Mouse (Mus musculus): Measurements from ENCODE around the gene Aldh3a1.

The Aldh3a1 gene

DNA sequence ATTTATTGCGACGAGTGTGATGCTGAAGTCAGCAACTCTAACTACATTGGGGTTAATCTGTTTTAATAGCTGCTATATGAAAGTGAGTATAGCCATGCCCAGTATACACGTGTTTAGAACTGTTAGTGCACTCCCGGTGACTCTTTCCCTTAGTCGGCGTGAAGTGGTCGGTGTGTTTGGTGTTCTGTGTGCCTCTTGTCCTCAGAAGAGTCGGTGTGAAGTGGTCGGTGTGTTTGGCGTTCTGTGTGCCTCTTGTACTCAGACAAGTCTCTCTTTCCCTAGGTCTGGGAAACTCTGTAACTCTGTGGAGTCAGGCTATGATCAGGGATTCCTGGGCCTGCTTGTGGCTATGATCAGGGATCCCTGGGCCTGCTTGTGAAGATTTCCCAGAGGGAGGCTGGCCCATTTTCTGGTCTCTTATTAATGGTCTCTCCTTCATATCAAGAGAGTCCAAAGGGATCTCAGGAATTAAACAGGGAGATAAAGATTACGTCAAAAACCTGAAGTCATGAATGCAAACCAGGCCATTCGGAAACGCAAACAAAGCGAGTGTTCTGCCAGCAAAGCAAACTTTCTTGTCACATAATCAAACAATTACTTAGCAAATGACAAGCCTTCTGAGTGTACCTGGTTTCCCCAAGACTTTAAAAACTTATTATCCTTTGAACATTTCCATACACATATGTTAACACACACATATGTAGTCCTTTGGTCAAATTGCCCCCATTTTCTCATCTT is 10.6 kb upstream of the Aldh3a1 start:
- DNase-seq (ENCODE audit: low spot score in 2 of 2), result no peak

DNA sequence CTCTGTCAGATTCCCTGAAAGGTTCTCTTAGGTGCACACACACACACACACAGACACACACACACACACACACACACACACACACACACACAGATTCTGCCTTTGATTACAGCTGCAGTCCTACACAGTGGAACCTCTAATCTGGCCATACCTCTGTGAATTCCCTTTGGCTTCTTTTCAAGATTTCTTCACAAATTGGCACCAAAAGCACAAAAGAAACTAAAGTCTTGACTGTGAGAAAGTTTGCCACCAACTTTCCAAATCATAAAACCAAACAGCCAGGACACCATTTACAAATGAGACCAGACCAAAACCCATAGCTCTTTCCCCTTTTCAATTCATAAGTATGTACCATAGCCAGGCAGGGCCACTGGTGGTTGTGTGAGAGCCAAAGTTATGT is 9.4 kb upstream of the Aldh3a1 start:
- no peak for DNase-seq (ENCODE audit: low spot score in 2 of 2)

DNA sequence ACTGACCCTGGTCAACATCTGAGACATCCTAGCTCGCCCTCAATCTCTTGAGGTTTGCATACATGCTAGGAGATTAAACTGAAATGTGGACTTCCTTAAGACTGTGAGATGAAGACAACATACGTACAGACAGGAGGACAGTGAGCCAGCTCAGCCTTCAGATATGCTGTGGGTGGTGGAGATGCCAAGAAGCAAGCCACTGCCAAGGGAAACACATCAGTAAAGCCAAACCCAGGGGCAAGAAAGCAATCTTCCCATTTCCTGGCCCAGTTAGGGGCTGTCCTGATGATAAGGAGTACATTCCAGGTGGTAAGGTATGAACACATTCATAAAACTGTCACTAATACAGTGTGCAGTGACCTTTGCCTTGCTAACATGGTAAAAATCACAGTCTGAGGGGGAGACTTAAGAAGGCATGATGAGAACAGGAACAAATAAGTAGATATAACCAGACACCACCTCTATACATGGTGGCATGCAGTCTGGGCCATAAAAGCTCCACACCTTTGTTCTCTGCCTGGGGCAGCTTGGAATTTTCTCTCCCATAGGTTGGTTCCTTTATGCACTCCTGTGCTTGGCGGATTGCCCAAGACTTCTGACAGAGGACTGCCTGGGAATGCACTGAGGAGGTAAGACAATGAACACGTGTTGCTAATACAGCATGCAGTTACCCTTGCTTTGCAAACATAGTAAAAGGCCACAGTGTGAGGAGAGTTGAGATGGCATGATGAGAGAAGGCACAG is 7.5 kb upstream of the Aldh3a1 start:
- DNase-seq (ENCODE audit: low spot score in 2 of 2), result no peak

DNA sequence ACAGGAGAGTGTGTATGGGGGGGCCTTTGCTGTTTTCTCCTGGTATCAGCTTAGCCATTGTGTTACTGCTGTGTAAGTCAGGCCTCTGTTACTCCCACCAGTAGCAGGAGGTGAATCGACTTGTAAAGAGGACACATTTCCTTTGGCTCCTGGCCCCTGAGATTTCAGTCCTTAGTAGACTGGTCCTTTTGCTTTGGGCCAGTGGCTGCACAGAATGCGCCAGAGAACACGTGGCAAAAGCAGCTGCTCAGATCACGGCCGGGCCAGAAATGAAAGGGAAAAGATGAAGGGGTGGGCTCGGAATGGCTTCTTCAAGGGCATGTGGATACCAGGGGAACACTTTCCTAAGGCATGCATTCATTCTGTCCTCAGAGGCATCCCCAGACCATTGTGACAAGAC is 5.2 kb upstream of the Aldh3a1 start:
- DNase-seq (ENCODE audit: low spot score in 2 of 2), result no peak

DNA sequence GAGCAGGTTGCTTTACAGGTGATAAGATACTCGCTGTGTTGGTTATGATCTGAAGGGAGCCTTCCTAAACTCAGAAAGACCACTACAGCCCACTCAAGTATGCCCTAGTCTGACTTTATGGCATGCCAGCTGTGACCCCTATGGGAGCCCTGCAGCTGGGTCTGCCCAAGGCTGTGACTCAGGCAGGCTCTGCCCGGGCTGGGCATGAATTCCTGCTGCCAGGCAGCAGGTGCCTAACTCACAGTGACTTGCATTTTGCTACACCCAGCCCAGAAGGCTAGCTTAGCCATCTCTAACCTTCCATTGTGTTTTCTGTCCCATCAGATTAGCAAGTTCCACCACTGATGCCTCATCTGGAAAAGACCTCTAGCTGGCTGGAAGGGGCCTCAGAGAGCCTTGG is 4.5 kb upstream of the Aldh3a1 start:
- no peak for DNase-seq (ENCODE audit: low spot score in 2 of 2)

DNA sequence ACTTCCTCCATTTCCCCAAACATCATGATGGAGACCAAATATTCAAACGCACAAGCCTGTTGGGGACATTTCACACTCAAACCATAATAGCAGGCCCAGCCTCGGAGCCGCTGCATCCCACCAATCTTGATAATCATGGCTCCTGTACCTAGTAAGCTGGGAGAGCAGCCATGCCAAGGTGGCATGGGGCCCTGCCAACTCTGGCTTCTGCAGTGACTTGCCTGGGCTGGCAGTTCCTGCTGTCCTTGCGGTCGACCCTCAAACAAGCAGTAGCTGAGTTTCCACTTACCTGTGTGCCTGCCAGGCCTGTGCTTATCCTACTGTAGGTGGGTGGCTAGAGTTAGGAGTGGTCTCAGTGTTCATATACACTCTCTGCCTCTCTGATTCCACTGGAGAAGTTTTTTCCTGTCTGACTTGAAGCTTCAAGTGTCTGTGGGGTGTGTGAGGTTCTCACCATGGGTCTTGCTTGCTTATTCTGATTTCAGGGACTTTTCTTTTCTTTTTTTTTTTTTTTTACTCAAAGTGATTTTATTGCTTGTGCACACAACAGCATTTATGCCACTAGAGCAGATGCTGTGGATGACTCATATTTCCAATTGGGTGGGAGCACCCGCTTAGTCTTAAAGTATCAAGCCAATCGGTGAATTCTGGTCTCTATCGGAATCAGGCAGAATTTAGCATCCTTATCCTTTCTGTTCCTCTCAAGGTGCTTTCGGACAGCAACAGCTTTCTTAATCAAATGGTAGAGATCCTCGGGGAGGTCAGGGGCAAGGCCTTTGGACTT is 2.0 kb upstream of the Aldh3a1 start:
- DNase-seq (ENCODE audit: low spot score in 2 of 2), result no peak

DNA sequence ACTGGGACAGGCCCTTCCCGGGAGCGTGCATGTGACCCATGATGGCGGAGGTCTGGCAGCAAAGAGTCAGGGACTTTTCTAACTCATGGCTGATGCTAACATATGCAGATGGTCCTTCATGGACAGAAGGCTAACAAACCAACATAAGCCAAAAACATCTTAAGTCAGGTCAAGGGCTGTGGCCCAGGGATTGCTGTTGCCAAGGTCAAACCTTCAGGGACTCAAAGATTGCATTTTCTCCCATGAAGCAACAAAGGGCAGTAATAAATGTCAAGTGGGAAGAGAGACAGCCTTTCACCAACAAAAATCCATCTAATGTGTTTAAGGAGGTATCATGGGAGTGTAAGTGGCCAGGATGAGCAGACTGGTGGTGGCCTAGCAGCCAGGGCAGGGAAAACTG is 1.2 kb upstream of the Aldh3a1 start:
- DNase-seq (ENCODE audit: low spot score in 2 of 2), result no peak

DNA sequence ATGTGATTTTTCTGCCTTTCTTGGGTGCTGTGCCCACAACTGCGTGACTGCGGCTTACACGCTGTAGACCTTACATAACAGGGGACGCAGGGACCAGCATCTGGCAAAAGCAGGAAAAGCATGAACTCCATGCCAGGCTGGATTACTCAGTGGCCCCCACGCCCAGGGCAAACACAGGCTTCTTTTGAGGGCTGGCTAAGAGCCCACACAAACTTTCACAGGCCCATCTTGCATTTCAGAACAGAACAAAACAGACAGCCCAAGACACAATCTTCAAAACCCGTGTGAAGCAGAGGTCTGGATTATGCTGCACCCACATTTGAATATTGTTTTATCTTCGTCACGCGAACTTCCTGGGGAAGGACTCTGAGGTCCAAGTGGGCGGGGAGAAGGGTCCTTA is 979 bp downstream of the Aldh3a1 start:
- peak in 1 of 2 experiments; percentile 58 for DNase-seq (ENCODE audit: low spot score in 2 of 2)

DNA sequence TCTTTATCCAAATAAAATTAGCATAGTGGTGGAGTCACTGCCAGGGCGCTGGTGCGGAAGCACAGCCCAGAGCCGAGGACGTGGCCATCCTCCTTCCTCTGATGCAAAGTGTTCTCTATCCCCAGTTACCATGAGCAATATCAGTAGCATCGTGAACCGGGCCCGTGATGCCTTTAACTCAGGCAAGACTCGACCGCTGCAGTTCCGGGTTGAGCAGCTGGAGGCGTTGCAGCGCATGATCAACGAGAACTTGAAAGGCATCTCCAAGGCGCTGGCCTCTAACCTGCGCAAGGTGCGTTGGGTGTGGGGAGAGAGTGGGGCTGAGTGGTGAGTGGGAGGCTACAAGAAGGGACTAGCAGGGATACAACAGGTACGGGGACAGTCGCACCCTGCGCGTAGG is 4.8 kb downstream of the Aldh3a1 start:
- no peak for DNase-seq (ENCODE audit: low spot score in 2 of 2)

DNA sequence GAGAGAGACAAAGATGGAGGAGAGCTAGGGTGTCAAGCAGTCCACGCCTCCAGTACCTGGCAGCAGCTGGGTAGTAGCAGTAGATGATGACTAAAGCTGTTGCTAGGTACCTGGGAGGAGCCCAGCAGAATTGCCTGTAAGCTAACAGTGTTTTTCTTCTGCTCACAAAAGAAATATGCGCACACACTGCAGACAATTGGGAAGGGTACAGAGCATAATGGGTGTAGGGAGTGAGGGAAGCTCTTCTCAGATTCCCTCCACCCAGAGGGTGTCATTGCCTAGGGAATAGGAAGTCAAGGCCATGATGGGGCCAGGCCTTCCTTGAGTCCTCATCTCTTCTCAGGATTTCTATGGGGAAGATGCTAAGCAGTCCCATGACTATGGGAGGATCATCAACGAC is 8.6 kb downstream of the Aldh3a1 start:
- DNase-seq (ENCODE audit: low spot score in 2 of 2), result no peak

DNA sequence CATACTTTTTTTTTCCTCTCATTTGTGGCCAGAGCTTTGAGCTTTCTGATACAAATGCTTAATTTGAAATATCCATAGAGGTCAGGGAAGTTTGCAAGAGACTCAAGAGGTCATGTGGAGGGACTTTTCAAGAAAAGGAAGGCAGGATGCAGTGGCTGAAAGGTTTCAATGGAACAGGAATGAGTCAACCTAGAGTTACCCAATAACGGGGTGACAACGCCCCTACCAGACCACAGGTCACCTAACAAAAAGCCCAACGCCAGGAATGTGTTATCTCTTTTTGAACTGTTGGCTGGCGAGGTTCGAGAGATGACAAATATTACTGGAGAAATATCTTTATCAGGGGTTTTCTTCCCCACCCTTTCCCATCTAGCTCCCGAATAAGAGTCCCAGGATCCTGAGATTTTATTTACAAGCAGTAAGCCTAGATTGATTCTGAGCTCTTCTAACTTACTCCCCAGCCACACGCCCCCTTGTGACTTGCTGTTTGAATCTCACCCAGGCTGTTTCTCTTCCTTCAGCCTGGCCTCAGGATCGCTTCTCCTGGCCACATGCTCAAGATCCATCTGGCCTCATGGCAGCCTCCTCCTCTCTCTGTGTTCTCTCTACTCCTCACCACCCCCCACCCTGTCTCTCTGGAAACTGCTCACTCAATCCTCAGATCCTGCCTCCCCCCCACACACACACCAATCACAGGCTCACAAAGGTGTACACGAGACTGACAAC is 13.0 kb downstream of the Aldh3a1 start:
- DNase-seq (ENCODE audit: low spot score in 2 of 2), result no peak

DNA sequence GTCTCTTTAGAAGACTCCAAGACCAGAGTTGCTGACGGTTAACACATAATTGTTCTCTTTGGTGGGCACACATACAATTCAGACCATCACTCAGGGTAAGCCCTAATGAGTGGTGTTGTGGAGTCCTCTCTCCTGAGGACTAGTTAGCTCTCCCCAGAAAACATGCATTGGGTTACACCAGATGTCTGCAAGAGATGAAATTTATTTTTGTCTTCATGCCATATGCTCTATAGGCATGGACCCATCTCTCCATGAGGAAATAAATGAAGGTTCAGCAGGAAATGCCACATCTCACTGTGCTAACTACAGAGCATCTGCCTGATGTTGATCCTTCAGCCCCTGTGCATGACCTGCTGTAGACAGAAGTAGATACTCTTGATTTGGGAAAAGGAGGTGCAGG is 14.7 kb downstream of the Aldh3a1 start:
- no peak for DNase-seq (ENCODE audit: low spot score in 2 of 2)

DNA sequence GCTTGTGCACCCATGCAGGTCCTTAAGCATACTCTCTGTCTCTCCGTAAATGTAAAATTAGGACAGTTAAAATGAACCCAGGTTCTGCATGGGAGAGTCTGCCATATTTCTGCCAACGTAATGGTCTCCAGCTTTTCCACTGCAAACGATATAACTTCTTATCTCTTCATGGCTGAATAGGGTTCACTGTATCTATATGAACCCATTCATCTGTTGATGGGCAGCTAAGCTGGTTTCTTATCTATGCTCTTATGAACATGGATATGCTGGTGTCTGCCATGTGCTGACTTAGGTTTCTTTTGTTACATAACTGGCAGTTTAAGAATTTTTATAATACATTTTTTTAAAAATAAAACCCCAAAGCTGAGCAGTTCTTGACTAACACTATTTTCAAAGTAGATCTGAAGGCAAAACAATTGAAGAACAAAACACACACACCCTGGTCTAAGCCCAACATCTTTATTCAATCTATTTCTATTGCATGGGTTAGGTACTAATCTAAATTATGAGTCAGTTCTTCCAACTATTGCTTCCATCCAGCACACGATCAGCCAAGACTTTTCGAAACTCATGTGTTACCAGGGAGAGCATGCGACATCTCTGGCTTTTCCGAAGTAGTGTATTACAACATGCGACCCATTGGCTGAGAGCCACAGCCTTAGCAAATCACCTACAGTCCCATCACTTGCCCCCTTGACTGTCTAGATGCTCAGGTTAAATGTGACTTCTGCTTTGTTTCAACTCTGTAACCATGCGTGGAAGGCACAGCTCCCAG is 15.8 kb downstream of the Aldh3a1 start:
- DNase-seq (ENCODE audit: low spot score in 2 of 2), result no peak

DNA sequence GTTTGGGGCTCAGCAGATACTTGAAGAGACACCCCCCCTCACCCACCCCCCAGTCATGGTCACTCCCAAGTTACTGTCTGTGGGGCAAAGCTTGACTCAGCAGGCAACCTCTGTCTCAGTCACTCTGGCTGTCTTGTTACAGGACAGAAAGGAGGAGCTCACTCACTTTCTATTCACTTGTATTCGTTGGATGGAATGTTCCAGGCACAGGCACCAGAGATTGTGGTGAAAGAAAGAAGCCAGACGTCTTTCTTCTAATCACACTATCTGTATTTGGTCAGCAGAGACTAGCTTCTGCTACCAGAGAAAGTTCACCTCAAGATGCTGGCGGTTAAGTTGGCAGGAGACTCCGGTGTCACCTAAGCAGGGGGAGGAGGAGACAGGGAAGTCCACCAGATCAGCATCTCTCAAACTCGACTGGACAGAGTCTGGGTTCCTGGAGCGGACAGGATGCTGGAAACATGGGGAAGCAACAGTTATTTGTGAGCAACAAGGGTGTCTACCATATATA is 17.0 kb downstream of the Aldh3a1 start:
- DNase-seq (ENCODE audit: low spot score in 2 of 2), result no peak

DNA sequence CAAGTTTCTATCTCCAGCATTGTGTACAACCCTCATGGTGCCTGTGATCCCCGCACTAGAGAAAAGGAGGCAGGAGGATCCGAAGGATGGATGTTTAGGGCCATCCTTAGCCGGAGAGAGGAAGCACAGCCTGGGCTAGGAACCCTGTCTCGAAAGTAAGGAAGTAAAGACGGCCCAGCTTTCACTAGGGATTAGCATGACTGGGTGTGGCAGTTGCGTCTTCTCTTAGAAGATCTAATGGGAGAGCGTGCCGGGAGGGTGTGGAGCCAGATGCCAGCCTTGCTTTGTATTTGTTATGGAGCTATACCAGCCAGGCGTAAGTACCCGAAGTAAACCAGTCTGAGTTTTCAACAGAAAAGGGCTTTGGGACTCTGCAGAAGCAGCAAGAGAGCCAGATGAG is 17.6 kb downstream of the Aldh3a1 start:
- DNase-seq (ENCODE audit: low spot score in 2 of 2), result no peak

DNA sequence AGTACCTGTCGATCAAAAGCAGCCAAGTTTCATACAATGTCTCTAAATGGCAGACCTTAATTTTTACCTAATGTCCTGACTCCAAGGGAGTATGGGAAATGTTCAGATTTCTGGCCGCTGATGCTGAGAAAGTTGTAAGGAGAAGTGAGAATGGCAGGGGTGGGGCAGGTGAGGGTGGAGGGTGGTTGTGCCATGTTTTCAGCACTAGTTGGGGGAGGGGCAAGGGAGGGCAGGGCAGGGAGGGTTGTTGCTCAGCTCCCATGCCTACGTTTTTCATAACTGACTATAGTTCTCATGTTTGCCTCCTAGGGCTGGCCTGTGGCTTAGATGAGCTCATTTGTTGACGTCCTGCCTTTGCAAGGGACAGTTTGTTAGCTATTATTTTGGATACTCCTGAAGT is 18.2 kb downstream of the Aldh3a1 start:
- DNase-seq (ENCODE audit: low spot score in 2 of 2), result no peak

DNA sequence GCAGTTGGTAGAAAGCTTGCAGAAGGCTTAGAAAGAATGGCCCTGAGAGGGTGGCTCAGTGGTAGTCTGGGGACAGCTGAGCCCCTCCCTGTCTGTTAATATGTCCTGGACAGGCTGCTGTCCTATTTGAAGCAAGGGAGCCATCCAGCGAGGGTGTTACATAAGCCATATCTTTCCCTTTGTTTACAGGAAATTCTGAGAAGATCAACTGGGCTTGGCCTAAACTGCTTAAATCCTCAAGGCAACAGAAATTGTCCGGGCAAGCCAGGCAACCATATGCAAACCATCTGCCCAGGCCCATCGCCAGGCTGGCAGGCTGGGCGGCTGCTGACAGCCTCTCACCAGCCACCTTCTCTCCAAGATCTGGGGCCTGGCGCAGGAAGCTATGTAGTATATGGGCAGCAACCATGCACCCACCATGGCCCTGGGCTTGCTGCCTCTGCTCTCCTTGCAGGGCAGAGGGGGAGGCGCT is 18.6 kb downstream of the Aldh3a1 start:
- DNase-seq (ENCODE audit: low spot score in 2 of 2), result peak in 1 of 2 experiments; percentile 44

DNA sequence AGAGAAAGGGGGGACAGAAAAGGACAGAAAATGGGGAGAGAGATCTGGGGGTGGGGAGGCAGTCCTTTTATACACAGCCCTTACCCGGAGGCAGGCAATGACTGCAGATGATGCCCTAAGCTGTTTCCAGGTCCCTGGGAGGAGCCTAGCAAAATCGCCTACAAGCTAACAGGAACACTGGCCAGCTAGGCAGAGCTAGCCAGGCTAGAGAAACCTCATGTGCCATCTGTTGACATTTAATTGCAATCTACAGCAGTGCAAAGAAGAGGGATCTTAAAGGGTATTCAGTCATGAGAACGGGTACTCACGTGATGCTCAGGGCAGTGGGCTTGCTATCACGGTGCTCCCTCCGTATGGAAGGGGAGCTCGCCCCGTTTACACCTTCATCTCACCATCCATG is 20.5 kb downstream of the Aldh3a1 start:
- DNase-seq (ENCODE audit: low spot score in 2 of 2), result no peak

DNA sequence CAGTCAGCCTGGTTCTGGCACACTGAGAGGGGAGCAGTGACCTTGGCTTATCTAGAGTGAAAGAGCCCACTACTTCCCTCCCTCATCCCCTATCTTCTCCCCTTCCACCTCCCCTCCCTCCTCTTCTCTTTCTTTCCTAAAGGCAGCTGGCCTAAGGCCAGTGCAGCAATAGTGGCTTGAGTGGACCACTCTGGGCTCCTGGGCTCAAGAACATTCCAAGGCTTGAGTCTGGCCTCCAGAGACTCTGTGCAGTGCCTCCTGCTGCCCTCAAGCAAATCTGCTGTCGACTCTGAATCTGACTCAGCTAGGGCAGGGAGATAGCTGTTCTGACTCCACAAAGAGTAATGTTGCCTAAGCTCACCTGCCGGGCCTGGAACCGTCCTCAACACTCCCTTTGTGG is 21.1 kb downstream of the Aldh3a1 start:
- DNase-seq (ENCODE audit: low spot score in 2 of 2), result no peak

DNA sequence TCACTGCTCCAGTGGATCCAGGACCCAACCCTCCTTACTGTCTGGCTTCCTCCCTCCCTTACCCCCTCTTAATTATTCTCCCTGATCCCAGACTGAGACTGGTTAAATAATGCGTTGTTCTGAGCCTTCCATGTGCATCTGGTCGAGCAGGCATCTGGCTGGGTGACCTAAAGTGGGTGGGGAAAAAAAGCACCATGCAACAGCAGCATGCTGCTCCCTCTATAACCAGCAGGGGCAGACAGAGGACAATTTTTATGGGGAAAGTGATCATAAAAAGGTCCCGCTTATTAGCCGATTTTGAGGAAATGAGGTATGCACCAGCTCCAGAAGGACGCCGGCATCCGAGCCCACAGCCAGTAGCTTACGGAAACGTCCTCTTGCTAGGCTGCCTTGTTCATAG is 24.0 kb downstream of the Aldh3a1 start:
- peak; percentile 50 to 52 for DNase-seq (ENCODE audit: low spot score in 2 of 2)

DNA sequence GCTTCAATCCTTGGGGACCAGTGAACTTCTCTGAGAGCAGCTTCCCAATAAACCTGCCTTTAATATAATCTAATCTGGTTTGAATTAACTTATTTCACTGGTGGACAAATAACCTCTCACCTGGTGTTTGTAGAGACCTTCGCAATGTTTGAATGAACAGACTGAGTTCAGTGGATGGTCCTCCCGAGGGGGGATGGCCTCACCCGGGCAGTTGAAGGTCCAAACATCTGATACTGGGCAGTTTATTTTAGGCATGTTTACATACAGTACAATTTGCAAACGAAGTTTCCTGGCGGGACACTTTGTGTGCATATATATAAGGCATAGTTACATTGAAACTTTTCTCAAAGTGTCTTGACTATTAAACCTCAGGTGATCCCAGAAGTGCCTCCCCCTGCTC is 26.8 kb downstream of the Aldh3a1 start:
- DNase-seq (ENCODE audit: low spot score in 2 of 2), result no peak

Data from urinary bladder, adult 18-20 months (tissue).